Mouse (Mus musculus) frontal cortex, postnatal 10 days (tissue): ENCODE data around the gene Rflnb.
A peak's percentile ranks its signal among the peaks of the same experiment; 100 is the strongest.
"Not testable (repeated sequence)": the region's sequence is repeated elsewhere in the genome, so short reads cannot be mapped to it uniquely, and the experiment has no call there.

Experiments used
- DNase-seq, 2 experiments: peaks; one replicate each; pipeline ENCODE4 v3.0.0; 2022; ENCODE audit warnings: low spot score in 2 of 2, mixed read lengths in 1 of 2

The Rflnb gene

GRCm38 (mm10) chr11:76037581-76038294 lies 10.2 kb upstream of the Rflnb start:
- DNase-seq, result no peak

- DNase-seq, result no peak
Measured at GRCm38 (mm10) chr11:76035182-76035581, 7.6 kb upstream of the Rflnb start.

- no peak for DNase-seq
Measured at GRCm38 (mm10) chr11:76033836-76034235, 6.3 kb upstream of the Rflnb start.

- no peak for DNase-seq
Measured at GRCm38 (mm10) chr11:76033359-76033758, 5.8 kb upstream of the Rflnb start.

- DNase-seq, result no peak
Measured at GRCm38 (mm10) chr11:76028072-76028465, 487 bp upstream of the Rflnb start.

- DNase-seq, result no peak
Measured at GRCm38 (mm10) chr11:76026527-76027138, 949 bp downstream of the Rflnb start.

- no peak for DNase-seq
Measured at GRCm38 (mm10) chr11:76025080-76025583, 2.5 kb downstream of the Rflnb start.

GRCm38 (mm10) chr11:76020916-76021315 lies 6.7 kb downstream of the Rflnb start:
- no peak for DNase-seq

- DNase-seq, result no peak
Measured at GRCm38 (mm10) chr11:76019879-76020278, 7.7 kb downstream of the Rflnb start.

- no peak for DNase-seq
Measured at GRCm38 (mm10) chr11:76015814-76016213, 11.8 kb downstream of the Rflnb start.

GRCm38 (mm10) chr11:76015251-76015650 lies 12.3 kb downstream of the Rflnb start:
- no peak for DNase-seq

- DNase-seq, result no peak
Measured at GRCm38 (mm10) chr11:76010838-76011624, 16.6 kb downstream of the Rflnb start.

GRCm38 (mm10) chr11:76009101-76009500 lies 18.5 kb downstream of the Rflnb start:
- DNase-seq, result no peak

GRCm38 (mm10) chr11:76008162-76008561 lies 19.4 kb downstream of the Rflnb start:
- DNase-seq, result no peak

GRCm38 (mm10) chr11:76004276-76004675 lies 23.3 kb downstream of the Rflnb start:
- DNase-seq, result not testable (repeated sequence)

- DNase-seq, result no peak
Measured at GRCm38 (mm10) chr11:76001237-76001878, 26.2 kb downstream of the Rflnb start.

- DNase-seq, result no peak
Measured at GRCm38 (mm10) chr11:76000701-76001100, 26.9 kb downstream of the Rflnb start.

- DNase-seq, result peak; percentile 70 to 79
Measured at GRCm38 (mm10) chr11:75999440-76000155, 28.0 kb downstream of the Rflnb start, which contains the start of gene 1700016K19Rik. TSS of gene 1700016K19Rik (plus strand) at chr11:75999912.

GRCm38 (mm10) chr11:75994357-75994756 lies 33.2 kb downstream of the Rflnb start:
- no peak for DNase-seq

GRCm38 (mm10) chr11:75992481-75992880 lies 35.1 kb downstream of the Rflnb start:
- no peak for DNase-seq

GRCm38 (mm10) chr11:75991911-75992310 lies 35.7 kb downstream of the Rflnb start:
- DNase-seq, result no peak
